Mouse (Mus musculus) megakaryocyte, embryonic 14.5 days (primary cell): ENCODE data around the gene Arhgap32. TPM values are rescaled to one million over a fixed set of nuclear protein-coding genes. Genes with fewer than 3 reads are reported as not detected.

Experiments used
- H3K27me3 ChIP-seq: replicated peaks from 2 replicates; pipeline ENCODE3; 2012; ENCODE audit warnings: inconsistent platforms
- H3K36me3 ChIP-seq: replicated peaks from 2 replicates; pipeline ENCODE3; 2012; ENCODE audit warnings: low read length, inconsistent platforms, mixed read lengths
- H3K4me1 ChIP-seq: 2 replicates; pipeline ENCODE4 v1.6.1; 2012; ENCODE audit warnings: inconsistent platforms
- H3K4me3 ChIP-seq: replicated peaks from 2 replicates; pipeline ENCODE3; 2012; ENCODE audit warnings: moderate library complexity, mild to moderate bottlenecking, inconsistent platforms
- H3K9me3 ChIP-seq: 2 replicates; pipeline ENCODE4 v1.6.1; 2012; ENCODE audit warnings: inconsistent platforms
- FLI1 ChIP-seq: IDR thresholded peaks from 2 replicates; pipeline ENCODE4 v1.6.1; 2012; ENCODE audit warnings: low read length, inconsistent platforms, mixed read lengths
- GATA1 ChIP-seq: IDR thresholded peaks from 3 replicates; pipeline ENCODE4 v1.6.1; 2012; ENCODE audit warnings: mixed read lengths, low read length, inconsistent platforms, borderline replicate concordance
- polyA plus RNA-seq: library from polyadenylated mRNA; stranded (reverse); fragments of >175 nt; gene quantifications from 2 replicates; pipeline ENCODE4 v1.2.3, GENCODE M21; 2012; ENCODE audit warnings: low replicate concordance; ENCODE audit not compliant: insufficient read depth

Arhgap32 gene
- polyA plus RNA-seq, 1 experiment, result not detected

- no peak overlapping the region for H3K4me3 ChIP-seq
- TF ChIP-seq FLI1 (no peak), GATA1 (no peak; the same call in 2 of the 3 replicates)
- peaks cover 4% of the 10 kb centered on the region for H3K27me3 ChIP-seq
- H3K9me3 ChIP-seq, result peaks cover 18% of the 10 kb centered on the region
- H3K36me3 ChIP-seq, result no peaks in the 10 kb centered on the region
- peaks cover 51% of the 10 kb centered on the region for H3K4me1 ChIP-seq
These were observed 164.5 kb downstream of the Arhgap32 start for GRCm38 (mm10) chr9:32280456-32280855.

- H3K9me3 ChIP-seq, result peaks cover 24% of the 10 kb centered on the region
- H3K27me3 ChIP-seq, result peaks cover 6% of the 10 kb centered on the region
- peaks cover 38% of the 10 kb centered on the region for H3K4me1 ChIP-seq
- TF ChIP-seq GATA1 (no peak), FLI1 (no peak)
- H3K36me3 ChIP-seq, result no peaks in the 10 kb centered on the region
- no peak overlapping the region for H3K4me3 ChIP-seq
These were observed 167.7 kb downstream of the Arhgap32 start for GRCm38 (mm10) chr9:32283591-32283990.

GRCm38 (mm10) chr9:32291618-32292017, 175.7 kb downstream of the Arhgap32 start:
- Histone ChIP-seq H3K4me1 (peaks cover 35% of the 10 kb centered on the region), H3K36me3 (no peaks in the 10 kb centered on the region), H3K27me3 (peaks cover 49% of the 10 kb centered on the region), H3K4me3 (no peak overlapping the region), H3K9me3 (no peaks in the 10 kb centered on the region)
- TF ChIP-seq GATA1, result no peak
- TF ChIP-seq FLI1, result no peak

- H3K27me3 ChIP-seq, result peaks cover 56% of the 10 kb centered on the region
- H3K36me3 ChIP-seq, result no peaks in the 10 kb centered on the region
- H3K9me3 ChIP-seq, result no peaks in the 10 kb centered on the region
- H3K4me3 ChIP-seq, result peak overlapping the region; percentile 46
- no peak for TF ChIP-seq GATA1
- no peak for TF ChIP-seq FLI1
- H3K4me1 ChIP-seq, result peaks cover 32% of the 10 kb centered on the region
These were observed 176.8 kb downstream of the Arhgap32 start for GRCm38 (mm10) chr9:32292686-32293085.

GRCm38 (mm10) chr9:32295061-32295800, 179.3 kb downstream of the Arhgap32 start:
- H3K4me1 ChIP-seq, result peaks cover 32% of the 10 kb centered on the region
- peaks cover 12% of the 10 kb centered on the region for H3K9me3 ChIP-seq
- TF ChIP-seq GATA1 (no peak), FLI1 (no peak)
- H3K4me3 ChIP-seq, result no peak overlapping the region
- H3K27me3 ChIP-seq, result peaks cover 56% of the 10 kb centered on the region
- no peaks in the 10 kb centered on the region for H3K36me3 ChIP-seq

- Histone ChIP-seq H3K27me3 (peaks cover 41% of the 10 kb centered on the region), H3K36me3 (no peaks in the 10 kb centered on the region), H3K4me3 (no peak overlapping the region), H3K9me3 (peaks cover 26% of the 10 kb centered on the region), H3K4me1 (peaks cover 20% of the 10 kb centered on the region)
- TF ChIP-seq FLI1 (no peak), GATA1 (no peak)
These were observed 186.7 kb downstream of the Arhgap32 start for GRCm38 (mm10) chr9:32302501-32303150.

DNA sequence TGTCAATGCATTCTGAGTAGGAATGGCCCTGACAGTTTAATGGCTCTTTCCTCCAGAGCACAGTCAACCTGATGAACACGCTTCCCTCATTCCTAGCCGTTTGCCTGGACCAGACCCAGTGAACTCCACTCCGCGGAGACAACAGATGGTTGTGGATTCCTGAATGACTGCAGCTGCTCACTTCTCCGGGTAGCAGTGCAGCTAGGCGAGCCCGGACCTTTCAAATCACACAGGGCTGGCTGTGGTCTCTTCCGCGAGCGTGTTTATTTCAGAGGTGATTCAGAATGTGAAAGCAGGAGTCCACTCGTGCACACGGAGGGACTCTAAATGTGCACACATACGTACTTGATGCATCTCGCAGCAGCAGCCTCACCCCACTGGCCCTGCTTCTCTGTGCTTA, 195.8 kb downstream of the Arhgap32 start:
- TF ChIP-seq FLI1 (no peak), GATA1 (no peak)
- H3K27me3 ChIP-seq, result peaks cover 40% of the 10 kb centered on the region
- H3K4me3 ChIP-seq, result no peak overlapping the region
- peaks cover 18% of the 10 kb centered on the region for H3K4me1 ChIP-seq
- H3K9me3 ChIP-seq, result no peaks in the 10 kb centered on the region
- H3K36me3 ChIP-seq, result peaks cover 11% of the 10 kb centered on the region

DNA sequence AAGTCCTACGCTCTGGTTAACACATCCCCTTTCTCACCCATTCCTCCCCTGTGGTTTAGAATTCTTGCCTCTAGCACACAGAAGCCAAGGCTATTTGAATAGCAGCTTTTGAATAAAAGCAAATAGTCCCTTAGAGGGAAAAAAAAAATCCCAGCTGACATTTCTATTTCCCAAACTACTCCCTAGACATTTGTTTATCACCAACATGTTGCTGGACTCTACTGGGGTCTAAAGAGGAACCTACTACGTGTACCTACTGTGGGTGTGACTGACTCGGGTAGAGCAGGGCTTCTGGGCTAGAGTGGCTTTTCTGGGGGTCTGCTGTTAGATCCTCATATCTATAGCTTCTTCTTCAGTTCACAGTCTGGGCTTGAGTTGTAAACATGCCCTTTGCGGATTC, 196.3 kb downstream of the Arhgap32 start:
- no peak overlapping the region for H3K4me3 ChIP-seq
- peaks cover 38% of the 10 kb centered on the region for H3K27me3 ChIP-seq
- H3K4me1 ChIP-seq, result peaks cover 18% of the 10 kb centered on the region
- no peak for TF ChIP-seq FLI1
- no peak for TF ChIP-seq GATA1
- H3K36me3 ChIP-seq, result peaks cover 15% of the 10 kb centered on the region
- H3K9me3 ChIP-seq, result no peaks in the 10 kb centered on the region

DNA sequence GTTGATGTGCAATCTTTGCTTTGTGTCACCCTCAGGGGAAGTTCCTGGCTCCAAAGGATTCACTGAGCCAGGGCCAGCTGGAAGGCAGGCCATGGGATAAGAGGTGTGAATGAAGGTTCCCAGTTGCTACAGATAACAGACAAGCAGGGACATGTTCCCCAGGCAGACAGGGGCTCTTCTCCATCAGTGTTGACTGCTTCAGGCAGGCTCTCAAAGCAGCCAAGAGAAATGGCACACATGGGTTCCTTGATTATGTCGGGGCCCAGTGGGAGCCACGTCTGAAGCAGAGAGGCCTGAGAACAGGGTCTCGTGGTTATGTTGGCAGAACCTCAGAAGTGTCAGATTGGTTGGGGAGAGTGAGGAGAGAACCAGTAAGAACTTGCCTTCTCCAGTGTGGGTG, 198.1 kb downstream of the Arhgap32 start:
- H3K36me3 ChIP-seq, result peaks cover 29% of the 10 kb centered on the region
- no peak overlapping the region for H3K4me3 ChIP-seq
- no peak for TF ChIP-seq FLI1
- TF ChIP-seq GATA1, result no peak
- H3K9me3 ChIP-seq, result peaks cover 5% of the 10 kb centered on the region
- H3K4me1 ChIP-seq, result peaks cover 22% of the 10 kb centered on the region
- H3K27me3 ChIP-seq, result peaks cover 38% of the 10 kb centered on the region

DNA sequence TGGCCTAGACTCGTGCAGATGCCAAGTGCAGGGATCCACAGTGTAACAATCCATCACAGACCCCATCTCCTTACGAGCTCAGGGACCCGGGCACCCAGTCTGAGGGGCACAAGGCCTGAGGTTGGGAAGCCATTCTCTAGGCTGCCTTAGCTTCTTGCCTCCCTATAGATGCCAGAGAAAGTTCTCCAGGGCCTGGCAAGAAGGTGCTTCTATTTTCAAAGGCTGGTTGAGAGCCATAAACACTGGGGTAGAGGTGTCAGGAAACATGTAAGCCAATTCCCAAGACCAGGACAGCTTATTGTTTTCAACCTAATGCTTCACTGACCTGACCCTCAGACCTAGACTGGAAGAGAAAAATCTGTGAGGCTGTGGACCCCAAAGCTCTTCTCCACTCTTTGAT, 200.1 kb downstream of the Arhgap32 start:
- Histone ChIP-seq H3K9me3 (peaks cover 5% of the 10 kb centered on the region), H3K4me1 (peaks cover 38% of the 10 kb centered on the region), H3K27me3 (peaks cover 38% of the 10 kb centered on the region), H3K36me3 (peaks cover 38% of the 10 kb centered on the region), H3K4me3 (no peak overlapping the region)
- TF ChIP-seq GATA1, result no peak
- no peak for TF ChIP-seq FLI1

Other genes with a start within 250 kb of the Arhgap32 start
- not detected in 2 replicates for gene Barx2, start 202.7 kb upstream of the Arhgap32 start, polyA plus RNA-seq
- 4.0 TPM in 1 of 2 replicates, not detected in the other for gene Kcnj5, start 228.2 kb downstream of the Arhgap32 start, polyA plus RNA-seq